Mouse (Mus musculus) embryonic fibroblast, embryonic 13.5 days (primary cell): ENCODE results near the gene Zbtb3. TPM values are rescaled to one million over a fixed set of nuclear protein-coding genes. Genes with fewer than 3 reads are reported as not detected.
A peak's percentile ranks its signal among the peaks of the same experiment; 100 is the strongest.

Source experiments
- H3K27ac ChIP-seq: 2 replicates; pipeline ENCODE4 v1.5.1; 2012; ENCODE audit warnings: low read length, control low read depth, inconsistent platforms; ENCODE audit not compliant: insufficient read depth
- H3K4me1 ChIP-seq: 2 replicates; pipeline ENCODE4 v1.6.1; 2011; ENCODE audit warnings: low read length; ENCODE audit not compliant: control insufficient read depth, insufficient read depth
- H3K4me3 ChIP-seq: 2 replicates; pipeline ENCODE4 v1.5.1; 2011; ENCODE audit warnings: mild to moderate bottlenecking, control low read depth, low read length; ENCODE audit not compliant: insufficient read depth
- CTCF ChIP-seq: IDR thresholded peaks from 2 replicates; pipeline ENCODE4 v1.5.1; 2011; ENCODE audit warnings: mild to moderate bottlenecking, control low read depth, low read length, moderate library complexity, borderline replicate concordance; ENCODE audit not compliant: insufficient read depth
- POLR2A ChIP-seq: IDR thresholded peaks from 2 replicates; pipeline ENCODE4 v1.6.1; 2011; ENCODE audit warnings: low read depth, mild to moderate bottlenecking, control low read depth, low read length, moderate library complexity
- polyA plus RNA-seq: library from polyadenylated mRNA; stranded (reverse); fragments of >200 nt; gene quantifications from 2 replicates; pipeline ENCODE4 v1.2.4, GENCODE M21; 2011; ENCODE audit warnings: low read depth; ENCODE audit not compliant: missing spikeins, insufficient read length

Zbtb3 gene
- polyA plus RNA-seq, 1 experiment: 1.4 TPM

GRCm38 (mm10) chr19:8798947-8799315 lies 3.4 kb upstream of the Zbtb3 start:
- no peak overlapping the region for H3K4me3 ChIP-seq

DNA sequence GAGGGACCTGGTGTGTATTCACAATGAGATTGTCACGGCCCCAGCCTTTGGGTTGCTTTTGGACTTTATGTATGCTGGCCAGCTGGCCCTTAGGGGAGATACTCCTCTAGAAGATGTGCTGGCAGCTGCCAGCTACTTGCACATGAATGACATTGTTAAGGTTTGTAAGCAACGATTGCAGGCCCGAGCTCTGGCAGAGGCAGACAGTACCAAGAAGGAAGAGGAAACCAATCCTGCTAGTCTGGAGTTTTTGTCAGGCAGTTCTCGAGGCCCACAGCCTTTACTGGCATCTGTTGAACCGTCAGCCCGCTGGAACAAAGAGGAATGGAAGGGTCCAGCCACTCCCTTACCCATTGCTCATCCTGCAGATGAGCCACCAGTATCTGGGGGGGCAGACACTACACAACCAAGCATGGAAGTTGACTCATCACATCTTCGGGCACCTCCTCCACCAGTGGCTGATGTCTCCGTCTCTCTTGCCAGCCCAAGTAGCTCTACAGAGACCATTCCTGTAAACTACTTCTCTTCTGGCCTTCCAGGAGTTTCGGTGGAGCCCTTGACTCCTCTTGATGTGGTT lies 937 bp downstream of the Zbtb3 start:
- no peak overlapping the region for H3K4me3 ChIP-seq
- no peaks in the 10 kb centered on the region for H3K4me1 ChIP-seq
- TF ChIP-seq POLR2A: no peak
- TF ChIP-seq CTCF: no peak
- no peak overlapping the region for H3K27ac ChIP-seq

More at GRCm38 (mm10) chr19:8798947-8799315, 3.4 kb upstream of the Zbtb3 start:
- Histone ChIP-seq H3K27ac (no peak overlapping the region), H3K4me1 (peaks cover 3% of the 10 kb centered on the region)
- TF ChIP-seq POLR2A (no peak), CTCF (no peak)

- no peak overlapping the region for H3K4me3 ChIP-seq
- TF ChIP-seq CTCF (no peak), POLR2A (no peak)
- H3K27ac ChIP-seq: no peak overlapping the region
- no peaks in the 10 kb centered on the region for H3K4me1 ChIP-seq
Observed at GRCm38 (mm10) chr19:8803879-8804660, 1.7 kb downstream of the Zbtb3 start.

DNA sequence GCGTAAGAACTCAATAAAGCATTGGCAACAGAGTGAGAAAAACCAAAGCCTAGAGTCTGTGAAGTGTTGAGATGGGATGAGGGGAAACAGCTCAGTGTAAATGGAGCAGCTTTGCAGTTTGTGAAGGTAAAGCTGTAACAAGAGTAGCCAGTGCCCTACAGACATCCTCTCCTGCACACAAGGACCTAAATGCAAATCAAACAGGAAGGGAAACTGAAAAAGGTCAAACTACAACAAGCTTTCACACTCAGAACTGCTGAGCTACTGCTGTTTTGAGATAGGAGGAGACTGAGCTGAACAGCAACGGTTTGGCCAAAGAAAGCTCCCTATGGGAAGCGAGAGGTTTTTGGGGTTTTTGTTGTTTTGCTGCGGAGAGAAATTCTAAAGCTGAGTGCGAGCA lies 4.5 kb downstream of the Zbtb3 start:
- Histone ChIP-seq H3K4me1 (no peaks in the 10 kb centered on the region), H3K4me3 (no peak overlapping the region)
- TF ChIP-seq CTCF (no peak), POLR2A (no peak)

DNA sequence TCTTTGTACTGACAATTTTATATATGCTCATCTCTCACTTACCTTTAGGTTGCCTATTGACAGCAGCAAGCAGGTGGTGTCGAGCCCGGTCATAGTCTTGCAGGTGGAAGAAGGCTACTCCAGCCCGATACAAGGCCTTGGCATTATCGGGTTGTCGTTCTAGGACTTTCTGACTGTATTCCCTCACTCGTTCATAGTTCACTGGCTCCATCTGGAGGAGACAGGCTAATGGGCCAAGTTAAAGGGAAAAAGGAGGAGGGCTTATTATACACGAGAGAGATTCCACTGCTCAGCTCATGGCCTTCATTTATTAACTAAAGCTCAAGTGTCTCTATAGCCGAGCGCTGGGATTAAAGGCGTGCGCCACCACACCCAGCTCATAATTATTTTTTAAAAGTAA lies 13.5 kb downstream of the Zbtb3 start:
- no peak overlapping the region for H3K4me3 ChIP-seq
- H3K27ac ChIP-seq: no peak overlapping the region
- TF ChIP-seq CTCF (no peak), POLR2A (no peak)
- no peaks in the 10 kb centered on the region; the same call in 1 of the 2 replicates for H3K4me1 ChIP-seq

More for the DNA sequence above, 4.5 kb downstream of the Zbtb3 start:
- no peak overlapping the region for H3K27ac ChIP-seq

DNA sequence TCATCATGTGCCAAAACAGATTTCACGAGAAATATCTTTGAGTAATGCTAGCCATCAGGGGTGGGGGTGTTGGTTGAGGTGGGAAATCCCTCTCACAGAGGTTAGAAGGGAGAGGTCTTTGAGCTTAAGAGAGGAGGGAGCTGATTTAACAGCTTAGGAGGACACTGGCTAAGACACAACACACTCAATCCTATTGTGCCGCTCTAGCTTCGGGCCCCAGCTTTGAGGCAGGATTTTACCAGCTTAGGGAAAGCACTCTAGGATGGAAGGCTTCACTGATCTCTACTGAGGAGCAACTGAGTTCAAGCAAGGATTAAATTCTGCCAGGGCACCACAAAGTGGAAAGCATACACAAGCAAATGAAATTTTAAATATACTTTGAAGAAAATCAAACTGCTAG lies 14.6 kb downstream of the Zbtb3 start:
- TF ChIP-seq POLR2A (no peak), CTCF (no peak)
- Histone ChIP-seq H3K4me1 (no peaks in the 10 kb centered on the region; the same call in 1 of the 2 replicates), H3K4me3 (peak overlapping the region; percentile 3; the same call in 1 of the 2 replicates), H3K27ac (no peak overlapping the region)

DNA sequence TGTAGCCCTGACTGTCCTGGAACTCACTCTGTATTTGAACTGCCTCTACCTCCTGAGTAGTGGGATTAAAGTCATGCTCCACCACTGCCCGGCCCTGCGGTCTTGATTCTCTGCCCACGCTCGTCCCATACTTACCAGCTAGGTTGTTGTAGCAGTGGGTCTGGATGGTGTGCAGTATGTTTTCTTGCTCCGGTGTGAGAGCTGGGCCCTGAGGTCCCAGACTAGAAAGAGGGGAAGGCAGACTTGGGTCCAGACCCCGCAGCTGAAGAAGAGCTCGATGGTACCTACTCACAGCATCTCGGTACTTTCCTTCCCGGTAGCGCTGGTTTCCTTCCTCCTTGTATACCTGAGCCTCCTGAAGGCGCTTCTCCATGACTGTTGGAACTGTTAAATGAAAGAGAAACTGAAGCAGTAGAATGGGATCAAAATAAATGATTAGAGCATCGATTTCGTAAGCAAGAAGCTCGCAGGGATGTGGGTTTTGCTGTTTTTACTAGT lies 16.0 kb downstream of the Zbtb3 start:
- TF ChIP-seq CTCF (no peak), POLR2A (no peak; the same call in 1 of the 2 replicates)
- H3K4me1 ChIP-seq: no peaks in the 10 kb centered on the region; the same call in 1 of the 2 replicates
- peak overlapping the region; percentile 96 for H3K27ac ChIP-seq
- H3K4me3 ChIP-seq: peak overlapping the region; percentile 88

GRCm38 (mm10) chr19:8818801-8819595 lies 16.6 kb downstream of the Zbtb3 start, which contains the start of gene Ttc9c:
Gene Ttc9c (minus strand): TSS chr19:8819333.
- Histone ChIP-seq H3K4me3 (peak within 1 kb of the TSS; percentile 95), H3K27ac (peak within 1 kb of the TSS; percentile 97), H3K4me1 (no peaks in the 10 kb centered on the region; the same call in 1 of the 2 replicates)
- TF ChIP-seq POLR2A (peak; percentile 81), CTCF (no peak)

GRCm38 (mm10) chr19:8819596-8820423 lies 17.5 kb downstream of the Zbtb3 start, which contains the start of gene Hnrnpul2:
Gene Hnrnpul2 (plus strand): TSS chr19:8820010.
- Histone ChIP-seq H3K27ac (peak within 1 kb of the TSS; percentile 97), H3K4me1 (no peaks in the 10 kb centered on the region), H3K4me3 (peak within 1 kb of the TSS; percentile 95)
- no peak for TF ChIP-seq CTCF
- TF ChIP-seq POLR2A: peak; percentile 97
